Mouse (Mus musculus) right cerebral cortex, adult 18-20 months (tissue): ENCODE measurements at regions not wholly inside any gene's neighbourhood (a gene's known extent, or its start where the extent isn't known, plus 50 kb on each side); places are given as distances from the start of the nearest gene placed in this dataset.
A peak's percentile ranks its signal among the peaks of the same experiment; 100 is the strongest.

Experiments used
- DNase-seq: peaks from one replicate; pipeline ENCODE4 v3.0.0; 2022; ENCODE audit warnings: mixed read lengths

DNA sequence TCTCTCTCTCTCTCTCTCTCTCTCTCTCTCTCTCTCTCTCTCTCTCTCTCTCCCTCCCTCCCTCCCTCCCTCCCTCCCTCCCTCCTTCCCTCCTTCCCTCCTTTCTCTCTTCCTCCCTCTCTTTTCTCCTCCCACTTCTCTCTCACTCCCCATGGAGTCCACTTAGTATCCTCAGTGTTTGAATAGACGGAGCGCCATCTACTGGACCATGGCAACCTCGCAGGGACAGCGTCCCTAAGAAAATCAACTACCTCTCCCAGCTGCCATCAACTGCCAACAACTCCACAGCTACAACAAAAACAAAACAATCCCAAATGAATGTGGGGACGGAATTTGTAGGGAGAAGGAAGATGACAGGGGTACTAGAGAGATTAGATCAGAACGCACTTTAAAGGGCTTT lies 69.5 kb upstream of the Gls start:
- DNase-seq = peak; percentile 73

DNA sequence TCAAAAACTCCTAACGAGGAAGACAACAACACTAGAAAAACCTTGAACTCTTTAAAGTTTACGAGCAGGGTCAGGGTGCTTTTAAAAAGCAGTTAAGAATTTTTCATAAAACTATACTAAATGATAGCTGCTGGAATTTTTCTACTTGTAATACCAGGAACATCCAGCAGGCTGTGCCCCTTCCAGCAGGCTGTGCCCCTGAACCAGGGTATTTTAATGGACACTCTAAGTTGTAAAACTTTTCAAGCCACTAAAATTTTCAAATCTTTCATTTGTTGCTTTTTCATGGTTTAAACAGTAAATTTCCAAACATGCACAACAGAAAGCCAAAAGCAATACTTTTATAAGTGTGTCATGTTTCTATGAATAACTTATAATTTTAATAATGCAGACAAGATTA lies 68.2 kb upstream of the Gls start:
- DNase-seq = no peak

DNA sequence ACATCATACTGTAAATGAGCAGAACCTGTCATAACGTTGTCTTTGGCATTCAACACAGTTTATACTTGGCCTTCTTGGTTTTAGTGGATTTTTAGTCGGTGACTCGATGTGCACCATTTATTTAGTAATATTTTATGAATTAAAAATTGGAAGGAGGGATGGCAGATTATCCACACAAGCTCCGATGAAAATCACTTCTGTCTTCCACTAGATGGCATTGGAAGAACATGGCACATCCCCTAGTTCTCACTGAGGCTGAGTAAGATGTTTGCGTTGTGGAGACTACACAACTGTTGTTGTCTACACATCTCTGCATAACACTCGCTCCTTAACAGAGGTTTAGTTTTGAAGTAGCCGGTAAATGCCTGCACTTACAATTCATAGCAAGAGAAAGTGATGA lies 66.5 kb upstream of the Gls start:
- DNase-seq = no peak

DNA sequence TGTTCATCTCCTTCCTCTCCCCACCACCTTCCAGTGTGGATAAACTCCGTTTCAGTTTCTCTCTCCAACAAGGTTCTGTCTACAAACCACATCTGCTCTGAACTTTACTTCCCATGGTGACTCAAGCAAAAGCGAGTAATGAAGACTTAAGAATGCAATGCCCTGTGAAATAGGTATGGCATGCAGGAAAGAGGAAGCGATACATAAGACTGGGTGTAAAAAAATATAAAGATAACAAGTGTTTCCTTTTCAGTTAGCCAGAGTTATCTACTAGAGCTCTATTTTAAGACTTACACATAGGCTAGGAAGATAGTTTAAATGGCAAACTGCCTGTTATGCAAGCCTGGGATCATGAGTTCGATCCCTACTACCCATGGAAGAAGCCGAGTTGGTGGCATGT lies 65.3 kb upstream of the Gls start:
- no peak for DNase-seq

DNA sequence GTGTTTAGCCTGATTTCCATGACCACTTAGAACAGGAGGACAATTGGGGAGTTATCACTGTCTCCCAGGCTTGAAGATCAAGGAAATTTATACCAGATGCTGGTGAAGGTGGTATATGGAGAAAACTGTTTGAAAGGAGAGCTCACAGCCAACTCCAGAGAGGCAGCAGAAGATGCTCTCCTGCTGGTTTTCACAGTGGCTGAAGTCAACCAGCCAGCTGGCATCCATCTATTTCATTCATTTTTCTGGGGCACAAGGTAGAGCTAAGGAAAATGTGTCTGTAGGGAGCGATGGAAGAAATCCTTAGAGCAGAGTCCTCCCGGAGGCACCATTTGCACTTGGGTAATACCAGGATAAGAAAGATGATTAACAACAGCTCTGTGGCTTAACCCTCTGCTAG lies 63.1 kb upstream of the Gls start:
- DNase-seq = no peak

DNA sequence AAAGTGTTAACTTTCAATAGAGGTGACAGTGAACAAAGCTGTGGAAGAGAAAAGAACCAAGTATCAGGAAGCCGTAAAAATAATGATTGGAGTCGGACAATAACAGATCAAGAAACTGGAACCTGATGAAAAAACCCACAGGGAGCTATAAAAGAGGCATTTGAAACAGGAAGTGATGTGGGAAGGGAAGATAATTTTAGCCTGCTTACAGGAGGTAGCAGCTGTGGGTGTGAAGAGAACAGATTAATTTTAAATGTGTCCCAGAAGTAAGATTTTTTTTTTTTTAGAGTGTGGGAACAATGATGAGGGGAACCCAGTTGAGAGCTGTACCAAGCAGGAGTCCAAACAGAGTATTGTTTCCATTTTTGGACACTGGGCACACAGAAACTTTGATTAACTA lies 61.5 kb upstream of the Gls start:
- peak; percentile 41 for DNase-seq

DNA sequence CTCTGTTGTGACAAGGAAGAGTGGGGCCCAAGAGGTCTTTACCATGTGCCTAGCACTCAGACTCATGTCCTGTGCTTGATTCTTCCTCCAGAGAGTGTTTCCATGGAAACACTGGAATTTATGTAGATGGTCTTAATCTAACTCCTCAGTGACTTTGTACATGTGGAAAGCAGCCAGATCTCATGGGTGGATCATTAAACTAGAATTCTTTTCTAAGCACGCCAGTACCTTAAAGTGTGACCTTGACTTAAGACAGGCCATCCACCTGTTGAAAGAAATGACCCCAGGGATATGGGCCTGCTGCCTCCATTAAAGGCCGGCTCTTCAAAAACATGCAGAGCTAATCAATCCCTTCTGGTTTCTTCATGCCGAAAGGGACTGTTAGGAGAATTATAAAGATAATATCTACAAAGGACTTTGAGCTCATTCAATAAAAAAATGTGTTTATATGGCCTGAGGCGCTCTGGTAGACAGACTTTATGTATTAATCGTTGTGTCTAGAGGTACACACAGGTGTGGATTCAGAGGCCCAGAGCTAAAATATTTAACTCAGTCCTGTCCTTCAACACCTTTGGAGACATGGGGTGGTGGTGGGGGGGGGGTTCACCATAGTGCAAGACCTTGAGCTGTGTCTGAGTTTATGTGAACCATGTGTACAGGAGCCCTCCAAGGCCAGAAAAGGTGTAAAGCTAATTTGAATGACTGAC lies 60.5 kb upstream of the Gls start:
- DNase-seq = no peak
